Mouse (Mus musculus): ENCODE measurements around the gene Mospd3.
A peak's percentile ranks its signal among the peaks of the same experiment; 100 is the strongest.
"Not testable (repeated sequence)": the region's sequence is repeated elsewhere in the genome, so short reads cannot be mapped to it uniquely, and the experiment has no call there.

The Mospd3 gene

GRCm38 (mm10) chr5:137615347-137615746 is 14.5 kb upstream of the Mospd3 start:
- DNase-seq (ENCODE audit: low spot score in 2 of 2) = no peak

- DNase-seq (ENCODE audit: low spot score in 2 of 2) = not testable (repeated sequence)
These were observed 14.1 kb upstream of the Mospd3 start for GRCm38 (mm10) chr5:137614921-137615320.

GRCm38 (mm10) chr5:137613550-137613949 is 12.7 kb upstream of the Mospd3 start, which contains the start of gene Pcolce:
Gene Pcolce (minus strand): TSS chr5:137613784.
- DNase-seq (ENCODE audit: low spot score in 2 of 2) = no peak

DNA sequence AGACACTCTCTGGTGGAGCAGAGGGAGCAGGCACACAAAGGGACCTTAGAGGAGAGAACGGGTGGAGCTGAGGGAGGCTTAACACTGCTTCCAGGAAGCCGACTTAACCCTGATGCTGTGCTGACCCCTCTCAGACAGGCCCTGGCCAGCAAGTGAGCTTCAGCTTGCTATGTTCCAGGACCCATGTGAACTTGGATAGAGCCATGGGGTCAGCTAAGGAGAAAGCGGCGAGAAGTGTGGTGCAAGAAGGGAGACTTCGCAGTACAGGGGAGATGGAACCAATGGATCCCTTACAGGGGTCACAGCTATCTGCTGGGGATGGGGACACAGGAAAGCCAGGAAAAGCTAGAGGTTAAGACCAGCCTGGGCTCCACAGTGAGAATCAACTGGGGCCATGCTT is 12.2 kb upstream of the Mospd3 start:
- no peak for DNase-seq (ENCODE audit: low spot score in 2 of 2)

GRCm38 (mm10) chr5:137611245-137611602 is 10.4 kb upstream of the Mospd3 start:
- no peak for DNase-seq (ENCODE audit: low spot score in 2 of 2)

DNA sequence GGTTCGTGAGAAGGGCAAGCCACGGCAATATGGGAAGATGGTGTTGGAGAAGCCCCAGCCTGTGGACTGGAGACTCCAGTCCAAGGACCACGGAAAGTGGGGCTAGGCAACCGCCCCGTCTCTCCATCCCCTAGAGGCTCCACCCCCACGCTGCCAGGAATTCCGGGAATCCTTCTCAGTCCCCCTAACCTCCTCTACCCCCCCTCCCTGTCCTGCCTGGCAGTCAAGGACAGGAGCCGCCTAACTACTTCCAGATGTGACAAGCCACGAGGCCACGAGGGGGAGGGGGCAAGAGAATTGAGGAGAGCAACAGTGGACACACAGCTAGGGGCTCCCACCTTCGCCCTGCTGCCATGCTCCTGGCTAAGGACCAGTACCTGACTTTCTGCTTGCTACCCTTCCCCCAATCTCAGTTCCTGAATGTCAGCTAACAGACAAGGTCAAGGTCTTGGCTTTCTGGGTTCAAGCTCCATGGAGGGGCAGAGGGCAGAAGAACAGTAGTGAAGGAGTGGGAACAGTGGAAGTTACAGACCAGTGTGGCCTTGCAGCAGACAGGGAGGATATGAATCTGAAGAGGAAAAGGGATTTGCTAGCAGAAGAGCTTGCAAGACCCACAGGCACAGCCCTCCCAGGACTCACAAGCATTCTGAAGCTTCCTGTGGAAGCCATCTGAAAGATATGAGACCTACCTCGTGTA is 9.8 kb upstream of the Mospd3 start:
- no peak for DNase-seq (ENCODE audit: low spot score in 2 of 2)

DNA sequence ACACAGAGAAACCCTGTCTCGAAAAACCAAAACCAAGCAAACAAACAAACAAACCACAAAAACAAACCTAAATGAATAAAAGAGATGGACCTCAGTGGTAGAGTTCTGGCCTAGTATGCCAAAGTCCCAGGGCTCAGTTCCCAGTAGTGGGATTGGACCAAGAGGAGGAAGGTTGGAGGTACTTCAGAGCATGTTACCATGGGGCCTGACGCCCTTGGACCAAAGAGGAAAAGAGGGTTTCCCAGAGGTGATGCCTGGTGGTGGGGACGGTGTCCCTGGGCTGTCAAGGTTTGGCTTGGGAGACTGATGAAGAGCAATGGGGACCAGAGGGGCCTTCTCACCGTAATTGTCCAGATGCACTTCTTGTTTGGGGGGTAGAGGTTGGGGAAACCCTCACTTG is 9.2 kb upstream of the Mospd3 start:
- no peak for DNase-seq (ENCODE audit: low spot score in 2 of 2)

- DNase-seq (ENCODE audit: low spot score in 2 of 2) = no peak
These were observed 8.4 kb upstream of the Mospd3 start for GRCm38 (mm10) chr5:137609292-137609691.

GRCm38 (mm10) chr5:137608654-137609190 is 7.9 kb upstream of the Mospd3 start:
- no peak for DNase-seq (ENCODE audit: low spot score in 2 of 2)

GRCm38 (mm10) chr5:137607860-137608653 is 7.2 kb upstream of the Mospd3 start:
- DNase-seq (ENCODE audit: low spot score in 2 of 2) = no peak

GRCm38 (mm10) chr5:137601365-137601729 is 489 bp upstream of the Mospd3 start:
- no peak for DNase-seq (ENCODE audit: low spot score in 2 of 2)

- DNase-seq (ENCODE audit: low spot score in 2 of 2) = peak in 1 of 2 experiments; percentile 48
These were observed 608 bp downstream of the Mospd3 start for GRCm38 (mm10) chr5:137600281-137600618.

GRCm38 (mm10) chr5:137599600-137599999 is 1.3 kb downstream of the Mospd3 start:
- no peak for DNase-seq (ENCODE audit: low spot score in 2 of 2)

GRCm38 (mm10) chr5:137598100-137598826 is 2.6 kb downstream of the Mospd3 start:
- DNase-seq (ENCODE audit: low spot score in 2 of 2) = no peak

GRCm38 (mm10) chr5:137597625-137598024 is 3.2 kb downstream of the Mospd3 start:
- DNase-seq (ENCODE audit: low spot score in 2 of 2) = no peak

GRCm38 (mm10) chr5:137596601-137597261 is 4.1 kb downstream of the Mospd3 start:
- DNase-seq (ENCODE audit: low spot score in 2 of 2) = no peak

GRCm38 (mm10) chr5:137595921-137596320 is 4.9 kb downstream of the Mospd3 start:
- DNase-seq (ENCODE audit: low spot score in 2 of 2) = no peak

DNA sequence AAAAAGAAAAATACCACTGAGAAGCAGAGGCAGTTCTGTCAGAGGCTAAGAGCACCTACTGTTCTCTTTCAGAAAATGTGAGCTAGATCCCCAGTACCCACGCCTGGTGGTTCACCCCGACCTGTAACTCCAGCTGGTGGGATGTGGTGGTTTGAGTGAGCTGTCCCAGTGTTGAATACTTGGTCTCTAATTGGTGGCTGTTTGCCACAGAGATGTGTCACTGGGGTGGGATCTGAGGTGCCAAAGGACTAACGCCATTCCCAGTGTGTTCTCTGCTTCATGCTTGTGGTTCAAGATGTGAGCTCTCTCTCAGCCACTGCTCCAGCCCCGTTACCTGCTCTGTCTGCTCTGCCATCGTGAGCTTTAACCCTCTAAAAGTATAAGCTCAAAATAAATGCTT is 10.4 kb downstream of the Mospd3 start:
- DNase-seq (ENCODE audit: low spot score in 2 of 2) = no peak

- DNase-seq (ENCODE audit: low spot score in 2 of 2) = peak in 1 of 2 experiments; percentile 52
These were observed 15.9 kb downstream of the Mospd3 start for GRCm38 (mm10) chr5:137584976-137585375.

DNA sequence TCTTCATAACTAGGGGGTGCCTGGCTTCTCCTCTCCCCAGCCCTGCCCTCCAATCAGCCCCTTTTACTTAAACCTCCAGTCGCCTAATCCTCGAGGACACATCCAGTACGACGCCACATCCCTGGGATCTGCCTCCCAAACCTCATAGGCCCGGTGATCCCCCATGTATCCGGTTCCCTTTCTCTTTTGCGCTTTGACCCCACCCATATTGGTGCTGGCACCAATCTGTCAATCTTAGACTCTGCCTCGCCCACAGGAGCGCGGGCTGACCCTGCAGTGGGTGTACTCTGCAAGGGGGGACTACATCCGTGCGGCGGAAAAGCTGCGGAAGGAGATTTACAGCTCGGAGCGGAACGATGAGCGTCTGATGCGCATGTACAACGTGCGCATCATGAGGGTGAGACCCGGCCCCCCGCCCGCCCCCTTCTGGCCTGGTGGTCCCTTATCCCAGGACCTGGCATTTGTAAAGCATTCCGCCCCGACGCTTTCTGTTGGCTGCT is 17.1 kb downstream of the Mospd3 start:
- DNase-seq (ENCODE audit: low spot score in 2 of 2) = peak; percentile 57 to 68

DNA sequence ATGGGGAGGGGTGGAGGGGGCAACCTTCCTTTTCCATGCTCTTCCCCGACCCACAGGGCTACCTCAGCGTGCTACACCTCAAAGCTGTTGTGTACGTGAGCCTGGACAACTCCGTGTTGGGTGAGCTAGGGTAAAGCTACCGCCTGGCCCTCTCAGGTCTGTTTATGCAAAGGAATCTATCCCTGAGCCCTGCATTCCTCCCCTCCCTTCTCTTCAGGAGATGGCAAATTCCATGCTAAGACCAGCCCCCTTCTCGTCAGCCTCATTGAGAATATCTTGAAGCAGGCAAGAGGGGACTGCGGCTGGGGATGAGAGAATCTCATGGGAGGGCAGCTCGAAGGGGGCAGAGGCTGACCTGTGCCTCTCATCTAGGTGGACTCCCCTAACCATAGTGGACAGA is 18.2 kb downstream of the Mospd3 start:
- no peak for DNase-seq (ENCODE audit: low spot score in 2 of 2)

DNA sequence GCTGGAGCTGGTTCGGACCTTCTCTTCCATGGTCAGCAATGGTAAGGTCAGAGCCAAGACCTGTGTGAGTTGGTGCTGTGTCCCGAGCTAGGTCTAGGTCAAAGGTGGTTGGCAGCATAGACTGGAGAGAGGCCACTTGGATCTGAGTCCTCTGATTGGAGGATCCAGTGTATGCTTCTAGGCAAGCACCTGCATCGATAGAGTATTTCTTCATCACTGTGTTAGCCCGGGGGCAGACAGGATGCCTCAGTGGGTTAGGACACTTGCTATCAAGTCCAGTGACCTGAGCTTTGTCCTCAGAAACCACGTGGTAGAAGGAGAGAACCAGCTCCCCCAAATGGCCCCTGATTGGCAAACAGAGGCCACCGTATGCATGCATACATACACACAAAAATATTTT is 20.6 kb downstream of the Mospd3 start:
- DNase-seq (ENCODE audit: low spot score in 2 of 2) = no peak

Measured in frontal cortex, postnatal 10 days (tissue).